Mouse (Mus musculus) limb, embryonic 11.5 days (tissue): Measurements from ENCODE around the gene Fam193a. TPM values are rescaled to one million over a fixed set of nuclear protein-coding genes. Genes with fewer than 3 reads are reported as not detected.

ENCODE experiments used
- ATAC-seq: fragments of 200-750 bp; cut with Nextera tagmentation; 2 replicates; pipeline ENCODE4 v1.8.0; 2017; ENCODE audit warnings: low read depth; ENCODE audit not compliant: insufficient number of reproducible peaks, low FRiP score, low TSS enrichment
- DNase-seq: peaks from one replicate; pipeline ENCODE4 v3.0.0-alpha.2; 2015; ENCODE audit warnings: low spot score
- H3K27ac ChIP-seq: fragments of 300-500 bp; sonication (generic); replicated peaks from 2 replicates; pipeline ENCODE4 v1.5.1; 2014; ENCODE audit warnings: low read depth, mild to moderate bottlenecking, low read length
- H3K27me3 ChIP-seq: fragments of 300-500 bp; sonication (generic); 2 replicates; pipeline ENCODE4 v1.6.1; 2014; ENCODE audit warnings: mild to moderate bottlenecking, low read length, mixed read lengths; ENCODE audit not compliant: control insufficient read depth, insufficient read depth
- H3K36me3 ChIP-seq: fragments of 300-500 bp; sonication (generic); 2 replicates; pipeline ENCODE4 v1.6.1; 2014; ENCODE audit warnings: mild to moderate bottlenecking, low read length, moderate library complexity, mixed read lengths; ENCODE audit not compliant: control insufficient read depth, insufficient read depth
- H3K4me1 ChIP-seq: fragments of 300-500 bp; sonication (generic); 2 replicates; pipeline ENCODE4 v1.6.1; 2014; ENCODE audit warnings: low read length, mixed read lengths; ENCODE audit not compliant: control insufficient read depth, insufficient read depth
- H3K4me2 ChIP-seq: fragments of 300-500 bp; sonication (generic); 2 replicates; pipeline ENCODE4 v1.6.1; 2014; ENCODE audit warnings: low read depth, mild to moderate bottlenecking, moderate library complexity; ENCODE audit not compliant: severe bottlenecking
- H3K4me3 ChIP-seq: fragments of 300-500 bp; sonication (generic); 2 replicates; pipeline ENCODE4 v1.5.1; 2014; ENCODE audit warnings: low read depth, low read length
- H3K9ac ChIP-seq: fragments of 300-500 bp; sonication (generic); 2 replicates; pipeline ENCODE4 v1.6.1; 2014; ENCODE audit warnings: mild to moderate bottlenecking, low read length
- H3K9me3 ChIP-seq: fragments of 300-500 bp; sonication (generic); 2 replicates; pipeline ENCODE4 v1.6.1; 2016; ENCODE audit warnings: low read length; ENCODE audit not compliant: control insufficient read depth
- WGBS: fragments of 180-500 bp; shearing (Covaris S2); extraction: QIAGEN DNeasy Blood & Tissue Kit; methylation state at CpG from one replicate; pipeline ENCODE4 v1.1.7; 2014; 5-methylcytosine and 5-hydroxymethylcytosine counted together
- polyA plus RNA-seq: library from polyadenylated mRNA; unstranded; fragments of >200 nt; fragmentation: Nextera tagmentation; extraction: Ambion mirVana; gene quantifications from 2 replicates; pipeline ENCODE4 v1.2.1, GENCODE M21; 2014

Fam193a gene
- polyA plus RNA-seq, 1 experiment from 2014 or later: 15.3 TPM

DNA sequence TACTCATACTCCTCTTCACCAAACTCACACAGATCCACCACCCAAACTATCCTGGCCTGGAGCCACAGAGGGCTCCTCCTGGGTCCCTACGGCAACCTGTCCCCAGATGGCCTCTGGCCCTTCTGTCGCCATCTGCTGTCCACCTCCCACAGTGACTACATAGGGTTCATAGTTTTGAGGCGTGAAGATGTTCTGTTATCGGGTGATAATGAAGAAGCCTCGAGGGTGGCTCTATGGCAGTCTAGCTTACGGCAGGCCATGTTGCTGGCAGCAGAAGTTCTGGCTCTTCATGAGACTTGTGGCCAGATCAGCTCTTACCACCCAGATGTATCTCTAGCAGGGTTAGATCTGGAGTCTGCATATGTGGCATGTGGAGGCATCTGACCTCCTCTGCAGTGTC is 133.1 kb downstream of the Fam193a start:
- H3K4me3 ChIP-seq: no peak overlapping the region
- no peak overlapping the region for H3K9ac ChIP-seq
- H3K27me3 ChIP-seq: no peaks in the 10 kb centered on the region
- ATAC-seq (no peak), DNase-seq (no peak)
- H3K4me2 ChIP-seq: no peak overlapping the region
- H3K27ac ChIP-seq: no peak overlapping the region
- no peaks in the 10 kb centered on the region for H3K9me3 ChIP-seq
- 78% methylated on average over 6 of the region's 6 CpGs for WGBS
- H3K36me3 ChIP-seq: no peaks in the 10 kb centered on the region
- H3K4me1 ChIP-seq: no peaks in the 10 kb centered on the region

DNA sequence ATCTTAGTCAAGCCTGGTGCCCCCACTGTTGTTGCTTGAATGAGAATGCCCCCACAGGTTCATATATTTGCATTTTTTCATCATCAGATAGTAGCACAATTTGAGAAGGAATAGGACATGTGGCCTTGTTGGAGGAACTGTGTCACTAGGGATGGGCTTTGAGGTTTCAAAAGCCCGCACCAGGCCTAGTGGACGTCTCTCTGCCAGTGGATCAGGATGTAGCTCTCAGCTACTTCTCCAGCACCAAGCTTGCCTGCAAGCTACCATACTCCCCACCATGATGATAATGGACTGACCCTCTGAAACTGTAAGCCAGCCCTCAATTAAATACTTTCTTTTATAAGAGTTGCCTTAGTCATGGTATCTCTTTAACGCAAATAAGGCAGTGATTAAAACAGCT is 142.8 kb downstream of the Fam193a start:
- DNase-seq (no peak), ATAC-seq (no peak)
- WGBS: 86% methylated on average over 3 of the region's 3 CpGs
- Histone ChIP-seq H3K27ac (no peak overlapping the region), H3K9me3 (no peaks in the 10 kb centered on the region), H3K36me3 (no peaks in the 10 kb centered on the region), H3K9ac (no peak overlapping the region), H3K4me3 (no peak overlapping the region), H3K4me2 (no peak overlapping the region), H3K27me3 (peaks cover 11% of the 10 kb centered on the region), H3K4me1 (no peaks in the 10 kb centered on the region)

DNA sequence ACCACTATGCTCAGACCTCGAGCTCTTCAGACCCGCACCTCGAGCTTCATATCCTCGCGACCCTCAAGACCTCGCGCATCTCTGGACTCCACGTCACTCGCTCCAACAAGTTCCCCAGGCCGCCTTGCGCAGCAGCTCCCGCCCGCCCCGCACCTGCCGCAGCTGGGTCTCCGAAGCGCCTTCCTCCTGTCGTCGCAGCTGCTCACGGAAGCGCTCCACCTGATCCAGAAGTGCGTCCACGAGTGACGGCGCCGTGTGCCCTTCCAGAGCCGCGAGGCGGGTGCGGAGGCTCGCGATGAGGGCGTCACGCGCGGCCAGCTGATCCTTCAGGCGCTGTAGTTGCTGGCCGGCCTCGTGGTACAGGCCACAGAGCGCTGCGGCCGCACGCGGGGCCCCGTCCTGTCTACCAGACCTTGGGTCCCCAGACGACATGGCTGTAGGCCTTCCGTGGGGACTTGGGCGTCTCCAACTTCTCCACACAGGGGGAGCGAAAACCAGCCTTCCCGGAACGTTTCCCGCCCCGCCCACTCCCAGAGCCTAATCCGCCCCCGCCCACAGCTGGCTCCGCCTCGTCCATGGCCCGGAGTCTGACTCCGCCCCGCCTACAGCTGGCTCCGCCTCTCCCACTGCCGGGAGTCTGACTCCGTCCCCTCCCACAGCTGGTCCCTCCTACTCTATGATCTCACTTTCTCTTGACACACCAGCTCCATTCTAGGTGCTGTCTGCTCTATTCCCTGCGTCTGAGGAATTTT is 143.9 kb downstream of the Fam193a start, which contains the start of gene Tnip2:
Tnip2 (minus strand) TSS at position 526 of the 752 bp plus-strand sequence.
- H3K36me3 ChIP-seq: no peaks in the 10 kb centered on the region
- H3K4me1 ChIP-seq: no peaks in the 10 kb centered on the region
- H3K9me3 ChIP-seq: no peaks in the 10 kb centered on the region
- H3K4me2 ChIP-seq: peak within 1 kb of the TSS; percentile 95
- H3K9ac ChIP-seq: peak within 1 kb of the TSS; percentile 59
- H3K27me3 ChIP-seq: peaks cover 11% of the 10 kb centered on the region
- WGBS: under 1% methylated on average over 64 of the region's 64 CpGs
- peak; percentile 92 for ATAC-seq
- DNase-seq: peak; percentile 96
- H3K27ac ChIP-seq: no peak within 1 kb of the TSS
- peak within 1 kb of the TSS; percentile 53 for H3K4me3 ChIP-seq

- Histone ChIP-seq H3K27ac (no peak overlapping the region), H3K36me3 (no peaks in the 10 kb centered on the region), H3K27me3 (peaks cover 11% of the 10 kb centered on the region), H3K9ac (no peak overlapping the region), H3K4me1 (no peaks in the 10 kb centered on the region), H3K4me3 (peak overlapping the region; percentile 53), H3K9me3 (no peaks in the 10 kb centered on the region), H3K4me2 (peak overlapping the region; percentile 95)
- no peak for ATAC-seq
- 25% methylated on average over 7 of the region's 7 CpGs for WGBS
- DNase-seq: no peak
Measured at GRCm38 (mm10) chr5:34514218-34514566, 144.5 kb downstream of the Fam193a start.

DNA sequence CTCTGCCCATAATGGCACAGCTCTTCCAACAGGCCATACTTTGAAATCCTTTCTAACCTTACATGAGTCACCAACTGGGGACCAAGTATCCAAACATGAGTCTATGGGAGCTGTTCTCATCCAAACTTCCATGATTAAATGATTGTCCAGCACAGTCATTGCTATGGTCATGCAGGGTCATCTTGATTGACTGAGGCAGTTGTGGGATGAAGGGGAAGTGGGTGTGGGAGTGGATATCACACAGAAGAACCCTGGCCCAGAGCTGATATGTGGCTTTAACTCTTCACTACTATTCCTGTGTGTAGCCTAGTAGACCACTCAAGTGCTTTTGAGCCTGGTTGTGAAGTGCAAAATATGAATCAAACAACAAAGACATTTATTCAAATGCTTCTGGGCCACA is 145.4 kb downstream of the Fam193a start:
- no peaks in the 10 kb centered on the region for H3K9me3 ChIP-seq
- no peaks in the 10 kb centered on the region for H3K36me3 ChIP-seq
- H3K27me3 ChIP-seq: peaks cover 11% of the 10 kb centered on the region
- no peak overlapping the region for H3K9ac ChIP-seq
- ATAC-seq: no peak
- no peaks in the 10 kb centered on the region for H3K4me1 ChIP-seq
- H3K27ac ChIP-seq: no peak overlapping the region
- H3K4me3 ChIP-seq: no peak overlapping the region
- DNase-seq: no peak
- no peak overlapping the region for H3K4me2 ChIP-seq

- Histone ChIP-seq H3K4me1 (no peaks in the 10 kb centered on the region), H3K4me2 (no peak overlapping the region), H3K9me3 (no peaks in the 10 kb centered on the region), H3K27ac (no peak overlapping the region), H3K9ac (no peak overlapping the region), H3K4me3 (no peak overlapping the region), H3K27me3 (peaks cover 2% of the 10 kb centered on the region; the same call in 1 of the 2 replicates), H3K36me3 (no peaks in the 10 kb centered on the region)
- DNase-seq (peak; percentile 83), ATAC-seq (no peak)
- WGBS: 27% methylated on average over 3 of the region's 3 CpGs
Measured at GRCm38 (mm10) chr5:34517913-34518312, 148.2 kb downstream of the Fam193a start.

- Histone ChIP-seq H3K9ac (no peak overlapping the region), H3K4me1 (no peaks in the 10 kb centered on the region), H3K4me2 (no peak overlapping the region), H3K4me3 (no peak overlapping the region), H3K27ac (no peak overlapping the region), H3K9me3 (no peaks in the 10 kb centered on the region), H3K36me3 (no peaks in the 10 kb centered on the region), H3K27me3 (no peaks in the 10 kb centered on the region)
- ATAC-seq (no peak), DNase-seq (no peak)
- 80% methylated on average over 9 of the region's 9 CpGs for WGBS
Measured at GRCm38 (mm10) chr5:34519389-34519910, 149.7 kb downstream of the Fam193a start.

- Histone ChIP-seq H3K4me2 (no peak overlapping the region), H3K36me3 (no peaks in the 10 kb centered on the region), H3K4me1 (no peaks in the 10 kb centered on the region), H3K27me3 (no peaks in the 10 kb centered on the region), H3K9ac (no peak overlapping the region), H3K9me3 (no peaks in the 10 kb centered on the region), H3K4me3 (no peak overlapping the region), H3K27ac (no peak overlapping the region)
- WGBS: 84% methylated on average over 11 of the region's 11 CpGs
- ATAC-seq (no peak), DNase-seq (no peak)
Measured at GRCm38 (mm10) chr5:34520458-34521209, 150.9 kb downstream of the Fam193a start.
